Mouse (Mus musculus) lung, adult 2 months (tissue): ENCODE data around the gene Ffar2. TPM values are rescaled to one million over a fixed set of nuclear protein-coding genes. Genes with fewer than 3 reads are reported as not detected.

ENCODE experiments used
- DNase-seq: peaks from one replicate; pipeline ENCODE4 v3.0.0; 2022
- H3K4me1 ChIP-seq: fragments of 200-500 bp; 2 replicates; pipeline ENCODE4 v1.6.1; 2011; ENCODE audit warnings: low read length; ENCODE audit not compliant: control insufficient read depth, insufficient read depth
- H3K4me3 ChIP-seq: fragments of 200-500 bp; replicated peaks from 2 replicates; pipeline ENCODE3; 2011; ENCODE audit warnings: low read depth, mild to moderate bottlenecking, control low read depth, low read length; ENCODE audit errors: extremely low read depth
- CTCF ChIP-seq: fragments of 200-500 bp; IDR thresholded peaks from 2 replicates; pipeline ENCODE4 v1.5.1; 2011; ENCODE audit warnings: mild to moderate bottlenecking, low read length, control low read depth; ENCODE audit not compliant: insufficient read depth
- POLR2A ChIP-seq: fragments of 200-500 bp; IDR thresholded peaks from 2 replicates; pipeline ENCODE4 v1.6.1; 2011; ENCODE audit warnings: low read depth, mild to moderate bottlenecking, control low read depth, low read length, borderline replicate concordance; ENCODE audit errors: extremely low read depth
- WGBS: fragments of 180-500 bp; shearing (Covaris S2); methylation state at CpG from one replicate; pipeline ENCODE4 v1.1.7; 2018; 5-methylcytosine and 5-hydroxymethylcytosine counted together
- polyA plus RNA-seq: library from polyadenylated mRNA; depleted of rRNA; stranded (reverse); fragments of >200 nt; gene quantifications from 2 replicates; pipeline ENCODE4 v1.2.3, GENCODE M21; 2012

Gene Ffar2
- polyA plus RNA-seq, 1 experiment: 3.0 TPM

GRCm38 (mm10) chr7:30826660-30827059 is 3.1 kb upstream of the Ffar2 start:
- H3K4me1 ChIP-seq: no peaks in the 10 kb centered on the region
- 86% methylated on average over 10 of the region's 10 CpGs for WGBS
- no peak for DNase-seq
- no peak overlapping the region for H3K4me3 ChIP-seq
- TF ChIP-seq CTCF (no peak), POLR2A (no peak)

- Histone ChIP-seq H3K4me1 (peaks cover 4% of the 10 kb centered on the region), H3K4me3 (no peak overlapping the region)
- TF ChIP-seq CTCF (no peak), POLR2A (no peak)
- DNase-seq: no peak
- 87% methylated on average over 3 of the region's 3 CpGs for WGBS
Observed at GRCm38 (mm10) chr7:30824306-30824705, 731 bp upstream of the Ffar2 start.

GRCm38 (mm10) chr7:30821532-30821931 is 2.0 kb downstream of the Ffar2 start:
- Histone ChIP-seq H3K4me1 (peaks cover 4% of the 10 kb centered on the region), H3K4me3 (no peak overlapping the region)
- TF ChIP-seq CTCF (no peak), POLR2A (no peak)
- no peak for DNase-seq
- 46% methylated on average over 5 of the region's 5 CpGs for WGBS

GRCm38 (mm10) chr7:30820854-30821445 is 2.6 kb downstream of the Ffar2 start:
- Histone ChIP-seq H3K4me1 (peaks cover 4% of the 10 kb centered on the region), H3K4me3 (no peak overlapping the region)
- TF ChIP-seq POLR2A (no peak), CTCF (no peak)
- WGBS: 35% methylated on average over 7 of the region's 7 CpGs
- DNase-seq: no peak

DNA sequence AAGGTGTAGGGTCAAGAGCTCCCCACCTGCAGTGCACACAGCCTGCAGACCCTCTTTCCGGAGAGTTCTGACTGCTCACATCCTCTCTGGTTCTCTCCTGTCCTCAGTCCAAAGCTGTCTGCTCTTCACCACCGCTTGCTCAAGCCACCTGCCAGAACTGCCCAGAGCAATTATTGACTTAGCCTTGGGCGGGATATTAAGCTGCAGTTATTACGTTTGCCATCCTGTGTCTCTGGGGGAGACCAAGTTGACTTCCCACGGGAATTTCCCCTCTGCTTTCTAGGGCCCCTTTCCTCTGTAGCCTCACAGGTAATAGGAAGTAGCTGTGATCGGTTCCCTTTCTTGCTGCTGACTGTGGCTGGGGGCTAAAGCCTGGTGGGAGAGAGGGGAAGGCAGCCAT is 3.4 kb downstream of the Ffar2 start:
- Histone ChIP-seq H3K4me1 (peaks cover 4% of the 10 kb centered on the region), H3K4me3 (no peak overlapping the region)
- TF ChIP-seq POLR2A (no peak), CTCF (no peak)
- 40% methylated on average over 6 of the region's 6 CpGs for WGBS
- DNase-seq: no peak

DNA sequence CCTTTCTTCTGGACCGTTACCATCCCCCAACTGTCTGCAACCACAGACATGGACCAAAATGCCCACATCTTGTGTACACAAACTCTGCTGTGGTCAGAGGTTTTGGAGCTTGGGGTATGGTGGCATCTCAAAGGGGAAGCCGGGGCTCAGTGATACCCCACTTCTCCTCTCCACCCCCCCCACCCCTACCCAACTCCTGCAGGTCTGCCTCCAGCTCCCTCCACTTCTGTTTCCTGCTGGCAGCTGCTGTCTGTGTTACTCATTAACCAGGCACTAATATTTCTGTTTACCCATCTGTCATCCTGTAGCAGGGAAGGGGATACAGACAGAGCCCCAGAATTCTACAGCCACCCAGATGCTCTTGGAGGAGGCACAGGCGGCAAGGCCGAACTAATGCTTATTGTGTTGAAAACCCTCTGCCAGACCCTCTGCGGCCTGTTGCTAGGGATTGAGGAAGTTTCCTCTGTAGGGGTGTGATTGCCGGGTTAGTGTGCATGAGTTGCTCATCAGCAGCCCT is 11.2 kb downstream of the Ffar2 start:
- TF ChIP-seq POLR2A (no peak), CTCF (no peak)
- Histone ChIP-seq H3K4me1 (no peaks in the 10 kb centered on the region), H3K4me3 (no peak overlapping the region)
- 43% methylated on average over 6 of the region's 6 CpGs for whole genome bisulfite sequencing
- peak; percentile 36 for DNase-seq

GRCm38 (mm10) chr7:30811757-30812290 is 11.8 kb downstream of the Ffar2 start:
- no peak overlapping the region for H3K4me3 ChIP-seq
- no peak for DNase-seq
- TF ChIP-seq CTCF (no peak), POLR2A (no peak)
- 34% methylated on average over 9 of the region's 9 CpGs for WGBS
- H3K4me1 ChIP-seq: no peaks in the 10 kb centered on the region

- TF ChIP-seq POLR2A (no peak), CTCF (peak; percentile 19; the same call in 1 of the 2 replicates)
- no peak for DNase-seq
- 60% methylated on average over 6 of the region's 6 CpGs for WGBS
- Histone ChIP-seq H3K4me1 (no peaks in the 10 kb centered on the region), H3K4me3 (no peak overlapping the region)
Observed at GRCm38 (mm10) chr7:30810319-30810718, 13.3 kb downstream of the Ffar2 start.

- peak; percentile 39; the same call in 1 of the 2 replicates for TF ChIP-seq CTCF
- no peak for TF ChIP-seq POLR2A
- Histone ChIP-seq H3K4me1 (no peaks in the 10 kb centered on the region), H3K4me3 (no peak overlapping the region)
- DNase-seq: no peak
- WGBS: 40% methylated on average over 6 of the region's 6 CpGs
Observed at GRCm38 (mm10) chr7:30805924-30806323, 17.7 kb downstream of the Ffar2 start.

DNA sequence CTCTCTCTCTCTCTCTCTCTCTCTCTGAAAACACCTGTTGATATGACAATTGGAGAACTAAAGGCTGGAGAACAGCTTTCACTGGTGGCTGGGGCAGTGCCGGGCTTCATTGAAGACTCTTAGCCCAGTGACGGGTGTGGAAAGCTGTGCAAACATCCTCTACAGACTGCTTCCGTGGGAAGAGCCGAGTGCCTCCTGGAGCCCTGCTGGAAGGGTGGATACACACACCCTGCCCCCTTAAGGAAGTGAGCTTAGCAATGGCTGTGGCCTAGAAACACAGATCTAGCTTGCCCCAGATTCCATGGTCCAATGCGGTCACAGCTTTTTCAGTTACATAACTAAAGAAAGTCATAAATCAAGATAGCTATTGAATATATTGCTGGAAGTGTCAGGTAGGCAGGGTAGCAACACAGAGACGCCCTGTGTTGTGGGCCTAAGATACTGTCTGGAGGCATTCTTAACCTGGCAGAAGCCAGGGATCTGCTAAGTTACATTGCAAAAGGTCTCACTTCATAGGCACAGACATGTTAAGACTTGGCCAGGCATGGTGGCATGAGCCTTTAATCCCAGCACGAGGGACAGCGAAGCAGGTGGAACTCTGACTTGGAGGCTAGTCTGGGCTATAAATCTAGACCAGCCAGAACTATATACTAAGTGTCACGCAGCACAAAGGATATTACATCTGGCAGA is 19.4 kb downstream of the Ffar2 start:
- H3K4me1 ChIP-seq: no peaks in the 10 kb centered on the region
- TF ChIP-seq CTCF (no peak), POLR2A (no peak)
- WGBS: 55% methylated on average over 9 of the region's 9 CpGs
- DNase-seq: peak; percentile 27
- no peak overlapping the region for H3K4me3 ChIP-seq
